Mouse (Mus musculus) C2C12 (cell line): Measurements from ENCODE around the gene Ift57.

Experiments
- CEBPB ChIP-seq: IDR thresholded peaks from one replicate; pipeline ENCODE4 v1.6.1; 2011; ENCODE audit warnings: low read depth, mild to moderate bottlenecking, control low read depth, moderate library complexity
- CTCF ChIP-seq: IDR thresholded peaks from one replicate; pipeline ENCODE4 v1.5.1; 2011; ENCODE audit not compliant: control insufficient read depth, insufficient read depth, insufficient read length
- FOSL1 ChIP-seq: IDR thresholded peaks from one replicate; pipeline ENCODE4 v1.8.0; 2011; ENCODE audit warnings: mild to moderate bottlenecking, low read length; ENCODE audit not compliant: poor library complexity, insufficient read depth, severe bottlenecking
- MAX ChIP-seq: IDR thresholded peaks from one replicate; pipeline ENCODE4 v1.6.1; 2011; ENCODE audit warnings: mild to moderate bottlenecking, control low read depth
- MYOD1 ChIP-seq: IDR thresholded peaks from one replicate; pipeline ENCODE4 v1.6.1; 2011; ENCODE audit warnings: low read depth; ENCODE audit not compliant: control insufficient read depth, insufficient read length
- MYOG ChIP-seq: IDR thresholded peaks from one replicate; pipeline ENCODE4 v1.6.1; 2011; ENCODE audit not compliant: control insufficient read depth, insufficient read length; ENCODE audit errors: extremely low read depth
- USF1 ChIP-seq: IDR thresholded peaks from one replicate; pipeline ENCODE4 v1.6.1; 2011; ENCODE audit warnings: low read depth, mild to moderate bottlenecking, control low read depth, moderate library complexity

GRCm38 (mm10) chr16:49807862-49808430 is 108.9 kb downstream of the Ift57 start:
- TF ChIP-seq CTCF (no peak), CEBPB (no peak), USF1 (no peak), FOSL1 (no peak), MAX (no peak), MYOG (no peak), MYOD1 (no peak)
